Mouse (Mus musculus) thymus, adult 18-20 months (tissue): ENCODE measurements around the gene Dcaf7.
"Not testable (repeated sequence)": the region's sequence is repeated elsewhere in the genome, so short reads cannot be mapped to it uniquely, and the experiment has no call there.

Source experiments
- DNase-seq, 2 experiments: peaks; one replicate each; pipeline ENCODE4 v3.0.0; 2022; ENCODE audit warnings: mixed read lengths in 2 of 2

The Dcaf7 gene

DNA sequence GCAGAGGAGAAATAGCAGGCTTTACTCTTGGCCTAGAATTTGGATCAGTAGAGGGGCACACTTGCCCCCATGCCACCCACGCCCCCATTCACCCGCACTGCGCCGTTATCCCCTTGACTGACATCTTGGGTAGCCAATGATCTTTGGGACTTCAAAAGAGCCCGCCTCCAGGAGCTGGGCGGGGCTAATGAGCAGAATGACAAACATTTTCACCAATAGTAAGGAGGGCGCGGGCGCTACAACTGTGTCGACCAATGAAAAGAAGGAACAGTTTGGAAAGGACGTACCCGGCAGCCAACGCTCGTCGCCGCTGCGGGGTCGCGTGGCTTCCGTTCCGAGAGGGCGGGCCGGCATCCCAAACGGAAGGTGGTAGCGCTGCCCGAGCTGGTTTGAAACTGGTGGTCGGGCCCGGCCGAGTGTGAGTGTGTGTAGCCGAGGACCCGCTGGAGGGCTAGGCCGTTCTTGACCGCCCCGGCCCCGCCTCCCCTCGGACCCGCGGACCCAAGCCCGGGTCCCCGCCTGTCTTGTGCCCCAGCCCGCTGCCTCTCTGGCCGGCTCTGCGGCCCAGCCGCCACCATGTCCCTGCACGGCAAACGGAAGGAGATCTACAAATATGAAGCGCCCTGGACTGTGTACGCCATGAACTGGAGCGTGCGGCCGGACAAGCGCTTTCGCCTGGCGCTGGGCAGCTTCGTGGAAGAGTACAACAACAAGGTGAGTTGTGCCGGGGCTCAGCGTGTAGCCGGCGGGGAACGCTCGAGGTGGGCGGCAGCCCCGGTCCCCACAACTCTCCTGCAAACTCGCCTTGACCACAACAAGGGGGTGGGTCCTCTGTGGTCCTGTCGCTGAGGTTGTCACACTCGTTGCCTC lies at the start of gene Dcaf7:
Dcaf7 (plus strand) TSS at position 325 of the 870 bp plus-strand sequence.
- peak; percentile 94 to 97 for DNase-seq

DNA sequence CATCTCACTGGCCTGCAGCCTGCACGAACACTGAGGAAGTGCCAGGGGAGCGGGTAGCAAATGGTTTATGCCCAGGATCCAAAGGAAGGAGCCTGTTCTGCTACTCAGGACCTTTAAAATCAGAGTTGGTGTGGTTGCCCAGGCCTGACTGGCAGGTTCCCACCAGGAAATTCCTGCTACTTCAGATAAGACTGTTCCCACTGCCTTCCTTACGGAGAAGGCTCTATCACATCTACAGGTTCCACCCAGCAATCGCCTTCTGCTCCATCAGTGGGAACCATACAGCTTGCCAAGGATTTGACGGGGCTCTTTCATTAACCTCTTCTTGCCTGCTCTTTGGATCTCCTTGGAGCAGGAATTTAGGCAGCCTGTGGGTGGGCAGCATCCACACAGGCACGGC lies 49.2 kb upstream of the Dcaf7 start:
- DNase-seq = no peak

DNA sequence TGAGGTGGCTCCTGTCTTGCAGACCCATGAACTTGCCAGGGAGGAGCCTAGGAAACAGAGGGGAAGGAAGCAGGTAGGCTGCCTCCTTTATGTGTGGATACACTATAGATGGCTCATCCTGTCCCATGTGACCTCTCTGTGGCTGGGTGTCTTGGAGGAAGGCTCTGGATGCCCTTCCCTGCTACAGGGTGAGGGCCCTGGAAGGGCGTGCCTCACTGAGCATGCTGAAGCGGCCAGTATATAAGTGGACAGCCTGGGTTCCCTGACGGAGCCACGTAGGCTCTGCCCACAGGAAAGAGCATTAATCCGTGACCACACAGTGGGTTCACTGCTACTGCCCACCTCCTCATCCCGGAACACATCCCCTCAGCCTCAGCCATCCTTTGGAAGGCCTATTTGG lies 47.2 kb upstream of the Dcaf7 start:
- no peak for DNase-seq

DNA sequence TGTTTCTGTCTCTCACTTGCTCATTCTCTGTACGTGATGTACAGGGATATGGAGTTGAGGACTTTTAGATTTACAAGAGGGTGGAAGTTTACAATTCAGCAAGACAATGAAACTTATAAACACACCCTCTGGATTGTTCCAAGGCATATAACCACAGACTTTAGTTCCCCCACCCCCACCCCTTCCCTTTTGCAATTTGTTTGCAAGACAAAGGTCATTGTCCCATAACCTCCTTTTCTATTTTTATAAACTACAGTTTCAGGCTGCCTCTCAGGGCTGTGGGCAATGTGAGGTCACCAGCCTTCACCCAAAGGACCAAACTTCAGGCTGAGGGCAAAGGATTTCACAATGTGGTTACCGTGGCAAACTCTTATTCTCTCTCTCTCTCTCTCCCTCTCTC lies 46.4 kb upstream of the Dcaf7 start:
- no peak for DNase-seq

DNA sequence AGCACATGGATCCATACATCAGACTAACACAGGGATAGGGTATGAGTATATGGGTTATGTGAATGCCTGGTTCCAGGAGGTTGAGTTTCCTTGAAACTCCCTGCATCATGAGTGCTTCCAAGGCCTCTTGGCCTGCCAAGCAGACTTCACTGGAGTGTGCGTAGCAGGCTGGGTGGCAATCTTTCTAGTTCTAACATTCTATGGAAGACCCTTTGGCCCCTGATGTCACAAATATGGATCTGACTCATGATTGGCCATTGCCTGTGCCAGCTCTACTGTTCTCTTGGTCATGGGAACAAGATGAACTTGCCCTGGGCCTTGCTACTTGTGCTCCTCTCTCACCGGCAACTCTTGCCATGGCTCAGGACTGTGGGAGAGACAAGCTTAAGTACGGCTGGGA lies 42.3 kb upstream of the Dcaf7 start, which contains the start of gene Ace3:
Ace3 (plus strand) TSS at position 301 of the 400 bp plus-strand sequence.
- no peak for DNase-seq

DNA sequence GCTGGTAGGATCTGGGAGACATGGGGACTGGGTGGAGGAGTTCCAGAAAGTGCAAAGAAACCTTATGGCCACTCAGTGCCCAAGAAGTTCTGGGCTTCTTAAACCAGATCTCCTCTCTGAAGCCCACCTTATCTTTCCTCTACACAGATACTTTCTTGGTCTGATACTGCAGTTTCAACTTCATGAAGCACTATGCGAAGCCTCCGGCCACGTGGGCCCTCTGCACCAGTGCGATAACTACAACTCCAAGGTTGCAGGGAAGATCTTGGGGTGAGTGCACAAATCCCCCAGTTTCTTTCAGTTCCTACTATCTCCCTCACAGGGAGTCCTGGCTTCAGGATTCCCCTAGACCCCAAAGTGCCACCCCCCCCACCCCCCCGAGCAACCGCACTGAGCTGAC lies 36.6 kb upstream of the Dcaf7 start:
- no peak for DNase-seq

DNA sequence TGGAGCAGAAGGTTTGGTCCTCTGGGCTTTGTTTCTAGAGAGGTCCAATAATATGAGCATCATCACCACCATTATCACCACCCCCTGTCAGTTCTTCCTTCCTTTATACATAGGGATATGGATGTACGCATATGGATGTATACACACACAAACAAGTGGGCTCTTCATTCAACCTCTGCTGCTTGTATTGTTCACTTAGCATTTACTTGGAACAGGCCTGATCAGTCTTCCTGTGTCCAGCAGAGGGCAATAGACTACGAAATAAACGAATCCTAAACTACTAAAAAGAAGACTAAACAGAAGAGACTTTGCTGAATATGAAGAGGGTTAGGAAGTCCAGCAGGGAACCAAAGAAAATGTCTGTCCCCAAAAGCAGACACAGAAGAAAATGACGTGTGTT lies 35.0 kb upstream of the Dcaf7 start:
- DNase-seq = no peak

DNA sequence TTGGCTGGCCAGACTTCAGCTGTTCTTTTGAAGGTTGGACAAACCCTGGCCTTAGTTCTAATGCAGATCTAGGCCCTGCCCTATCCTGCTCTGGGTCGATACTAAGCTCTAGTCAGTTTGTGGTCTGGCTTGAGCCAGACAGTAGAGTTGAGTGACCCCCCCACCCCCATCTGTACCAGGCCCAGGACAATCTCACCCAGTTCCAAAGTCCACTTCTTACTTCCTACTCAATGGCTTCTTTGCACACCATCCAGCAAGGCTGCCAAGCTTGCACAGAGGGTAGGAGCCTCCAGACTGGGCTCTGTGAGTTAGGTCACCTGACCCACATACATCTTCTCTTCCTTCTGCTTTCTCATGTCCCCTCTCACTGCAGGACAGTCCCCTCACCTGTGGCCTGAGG lies 32.1 kb upstream of the Dcaf7 start:
- DNase-seq = no peak

DNA sequence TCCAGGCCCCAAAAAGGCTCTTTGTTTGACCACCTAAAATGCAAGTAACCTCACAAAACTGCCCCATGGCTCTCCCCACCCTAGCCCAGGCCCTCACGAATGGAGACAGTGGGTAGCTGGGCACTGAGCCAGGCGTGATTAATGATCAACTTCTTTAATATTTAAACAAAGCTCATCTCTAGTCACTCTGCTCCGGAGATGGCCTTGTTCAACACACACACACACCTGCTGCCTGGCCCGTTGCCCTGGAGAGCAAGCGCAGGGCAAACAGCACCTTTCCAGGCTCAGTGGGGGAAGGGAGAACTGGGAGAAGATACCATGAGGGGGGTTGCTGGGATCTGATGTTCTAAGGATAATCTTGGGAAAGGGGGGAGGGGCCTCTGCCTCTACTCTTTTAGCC lies 30.7 kb upstream of the Dcaf7 start:
- no peak for DNase-seq

DNA sequence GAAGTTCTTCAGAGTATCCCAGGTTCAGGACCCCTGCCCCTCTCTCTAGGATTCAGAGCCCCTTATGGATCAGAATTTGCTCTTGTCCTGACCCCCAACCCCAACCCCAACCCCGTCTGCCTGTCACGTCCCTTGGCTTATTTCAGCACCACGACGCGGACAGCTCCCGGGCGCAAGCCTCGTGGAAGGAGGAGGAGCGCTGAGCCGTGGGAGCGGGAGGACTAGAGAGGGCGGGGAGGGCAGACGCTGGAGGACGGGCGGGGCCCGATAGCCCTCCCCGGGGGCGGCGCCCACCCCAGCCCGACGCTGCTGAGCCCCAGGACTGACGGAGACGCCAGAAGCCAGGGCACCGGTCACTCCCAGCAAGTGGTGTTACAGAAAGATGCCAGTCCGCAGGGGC lies 28.9 kb upstream of the Dcaf7 start, which contains the start of gene Kcnh6:
Kcnh6 (plus strand) TSS at position 304 of the 400 bp plus-strand sequence.
- peak; percentile 39 to 44 for DNase-seq

DNA sequence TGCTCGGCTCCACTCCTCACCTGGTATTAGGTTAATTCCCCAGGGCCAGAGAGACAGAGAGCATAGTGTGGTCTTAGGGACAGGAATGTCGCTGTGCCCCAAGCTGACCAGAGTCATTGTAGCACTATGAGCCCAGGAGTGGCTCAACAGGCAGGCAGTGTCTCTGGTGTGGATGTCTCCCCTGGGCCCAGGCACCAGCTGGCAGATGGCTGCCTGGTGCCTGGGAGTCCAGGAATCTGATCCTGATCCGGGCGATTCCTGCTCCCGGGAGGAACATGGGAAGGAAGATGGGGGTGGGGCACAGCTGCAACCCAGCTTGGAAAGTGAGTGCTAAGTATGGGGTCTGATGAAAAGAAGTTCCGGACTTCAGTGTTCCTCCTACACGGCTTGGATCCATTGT lies 24.0 kb upstream of the Dcaf7 start:
- DNase-seq = no peak

DNA sequence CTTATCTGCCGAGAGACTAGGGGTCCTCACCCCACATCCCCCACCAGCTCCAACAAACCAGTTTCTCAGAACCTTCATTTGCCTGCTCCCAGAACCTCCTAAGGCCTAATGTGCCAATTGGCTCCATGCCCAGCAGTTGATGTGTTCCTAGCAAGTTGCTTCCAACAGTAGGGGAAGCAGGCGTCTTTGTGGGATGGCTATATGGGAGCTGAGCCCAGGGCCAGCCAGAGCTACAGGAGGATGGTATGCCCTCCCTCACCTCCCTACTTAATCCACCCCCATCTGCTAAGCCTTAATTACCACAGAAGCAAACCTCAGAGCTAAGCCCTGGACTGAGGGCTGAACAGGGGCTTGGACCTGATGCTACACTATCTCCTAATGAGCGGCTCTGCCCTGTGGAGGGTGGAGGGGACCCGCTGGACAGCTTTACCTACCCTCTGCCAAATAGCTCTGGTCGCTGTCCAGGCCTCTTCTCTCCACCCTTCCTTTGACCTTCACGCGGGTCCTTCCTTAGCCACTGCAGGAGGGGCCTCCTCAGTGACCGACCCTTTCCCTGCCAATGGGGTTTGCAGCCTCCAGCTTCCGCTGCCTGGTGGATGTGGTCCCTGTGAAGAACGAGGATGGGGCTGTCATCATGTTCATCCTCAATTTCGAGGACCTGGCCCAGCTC lies 23.0 kb upstream of the Dcaf7 start:
- no peak for DNase-seq

DNA sequence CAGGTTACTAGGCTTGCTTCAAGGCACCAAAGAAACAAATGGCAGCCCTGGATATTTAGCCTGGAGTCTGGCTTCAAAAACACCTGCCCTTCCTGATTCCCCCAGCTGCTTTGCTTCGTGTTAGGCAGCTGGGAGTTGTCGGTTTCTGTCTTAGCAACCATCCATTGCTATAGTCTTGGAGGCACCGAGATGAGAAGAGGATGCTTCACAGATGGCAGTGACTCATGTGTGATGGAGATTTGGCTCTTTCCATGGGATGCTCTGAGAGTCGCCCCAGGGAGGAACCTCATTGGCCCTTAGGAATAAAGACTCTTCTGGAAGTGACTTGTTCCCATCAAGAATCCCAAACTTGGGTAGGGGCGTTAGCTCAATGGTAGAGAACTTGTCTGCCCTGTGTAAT lies 20.2 kb upstream of the Dcaf7 start:
- DNase-seq = no peak

DNA sequence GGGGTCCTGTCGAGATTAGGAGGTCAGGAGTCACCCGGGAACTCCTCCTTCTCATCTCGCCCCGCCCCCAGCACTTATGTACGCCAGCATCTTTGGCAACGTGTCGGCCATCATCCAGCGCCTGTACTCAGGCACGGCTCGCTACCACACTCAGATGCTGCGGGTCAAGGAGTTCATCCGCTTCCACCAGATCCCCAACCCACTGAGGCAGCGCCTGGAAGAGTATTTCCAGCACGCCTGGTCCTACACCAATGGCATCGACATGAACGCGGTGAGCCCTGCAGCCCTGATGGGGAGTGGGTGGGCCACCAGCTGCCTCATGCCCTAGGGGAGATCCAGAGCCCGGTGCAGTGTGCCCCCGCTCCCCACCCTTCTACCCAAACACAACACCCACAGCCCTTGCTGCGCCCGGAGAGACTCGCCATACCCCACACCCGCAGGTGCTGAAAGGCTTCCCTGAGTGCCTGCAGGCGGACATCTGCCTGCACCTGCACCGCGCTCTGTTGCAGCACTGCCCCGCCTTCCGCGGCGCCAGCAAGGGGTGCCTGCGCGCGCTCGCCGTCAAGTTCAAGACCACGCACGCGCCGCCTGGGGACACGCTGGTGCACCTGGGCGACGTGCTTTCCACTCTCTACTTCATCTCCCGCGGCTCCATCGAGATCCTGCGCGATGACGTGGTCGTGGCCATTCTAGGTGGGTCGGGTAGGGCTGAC lies 16.5 kb upstream of the Dcaf7 start:
- DNase-seq = peak; percentile 51 to 58

DNA sequence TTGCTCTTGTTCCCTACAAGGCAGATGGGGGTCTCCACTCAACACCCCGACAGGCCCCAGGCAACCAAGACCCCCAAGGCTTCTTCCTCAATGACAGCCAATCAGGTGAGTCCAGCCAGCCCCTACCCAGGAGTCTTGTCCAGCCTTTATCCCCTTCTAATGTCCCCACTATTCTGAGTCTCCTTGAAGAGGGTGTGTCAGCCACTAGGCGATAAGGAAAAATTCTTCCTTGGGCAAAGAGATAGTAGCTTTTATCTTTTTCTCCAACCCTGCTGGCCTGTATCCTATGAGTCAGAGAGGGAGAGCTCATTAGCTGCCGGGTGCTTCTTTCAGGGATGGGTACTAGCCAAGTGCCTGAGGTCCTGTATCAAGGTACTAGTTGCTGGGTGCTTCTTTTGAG lies 10.9 kb upstream of the Dcaf7 start:
- no peak for DNase-seq

DNA sequence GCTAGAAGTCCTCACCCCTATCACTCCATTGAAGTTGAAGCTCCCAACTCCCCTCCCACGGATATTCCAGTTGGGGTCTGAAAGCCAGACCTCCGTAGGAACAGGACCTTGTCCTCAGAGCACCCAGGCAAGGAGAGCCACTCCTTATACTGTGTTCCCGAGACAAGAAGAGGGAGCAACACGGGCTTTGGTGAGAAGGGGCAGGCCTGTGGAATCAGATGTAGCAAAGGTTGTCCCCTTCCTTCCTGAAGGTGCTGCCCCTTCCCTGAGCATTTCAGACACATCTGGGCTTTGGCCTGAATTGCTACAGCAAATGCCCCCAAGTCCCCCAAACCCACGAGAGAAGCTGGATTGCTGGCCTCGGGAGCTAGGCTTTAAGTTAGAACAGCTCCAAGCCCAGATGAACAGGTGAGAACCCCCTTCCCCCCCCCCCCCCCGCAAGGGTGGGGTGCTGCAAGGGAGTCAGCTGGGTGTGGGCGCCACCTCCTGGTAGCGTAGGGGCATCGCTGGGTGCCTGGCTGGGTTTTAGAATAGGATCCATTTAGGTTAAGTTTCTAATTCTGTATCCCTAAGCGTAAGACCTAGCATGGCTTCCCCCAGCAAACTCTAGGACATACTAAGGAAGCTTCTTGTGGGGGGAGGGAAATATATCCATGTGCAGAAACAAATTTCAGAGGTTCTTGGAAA lies 10.1 kb upstream of the Dcaf7 start:
- peak; percentile 49 to 53 for DNase-seq

DNA sequence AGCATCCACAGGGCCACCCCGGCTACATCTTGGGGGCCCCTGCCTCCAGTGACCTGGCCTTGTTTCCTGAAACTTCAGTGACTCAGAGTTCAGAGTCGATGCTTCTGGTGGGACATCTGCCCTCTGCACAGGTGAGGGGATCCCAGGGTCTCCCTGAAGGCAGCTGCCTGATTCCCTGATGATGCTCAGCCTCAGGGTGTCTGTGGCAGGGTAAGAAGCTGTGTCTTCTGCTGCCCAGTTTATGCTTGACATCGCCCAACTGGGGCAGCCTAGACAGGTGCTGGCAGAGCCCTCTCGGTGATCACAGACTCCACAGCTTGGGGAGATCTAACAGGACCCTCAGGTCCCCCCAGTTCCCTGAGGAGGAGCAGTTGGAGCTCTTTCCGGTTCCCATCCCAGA lies 9.1 kb upstream of the Dcaf7 start:
- DNase-seq = no peak

DNA sequence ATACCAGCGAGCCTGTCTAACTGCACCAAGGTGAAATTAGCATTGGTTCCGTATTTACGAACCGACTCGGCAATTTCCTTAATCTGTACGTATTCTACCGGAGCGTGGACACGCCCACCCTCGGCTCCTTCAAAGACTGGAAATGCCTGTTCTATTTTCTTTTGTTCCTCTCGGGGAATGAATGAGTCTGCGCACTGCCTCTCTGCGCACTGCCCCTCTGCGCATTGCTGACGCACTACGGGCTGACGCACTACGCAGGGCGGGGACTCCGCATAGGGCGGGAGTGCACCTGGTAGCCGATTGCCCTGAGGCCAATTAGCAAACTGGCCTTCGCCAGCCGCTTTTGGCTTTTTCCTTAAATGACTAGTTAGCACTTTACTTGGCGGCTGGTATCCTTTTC lies 4.6 kb upstream of the Dcaf7 start:
- DNase-seq = not testable (repeated sequence)

DNA sequence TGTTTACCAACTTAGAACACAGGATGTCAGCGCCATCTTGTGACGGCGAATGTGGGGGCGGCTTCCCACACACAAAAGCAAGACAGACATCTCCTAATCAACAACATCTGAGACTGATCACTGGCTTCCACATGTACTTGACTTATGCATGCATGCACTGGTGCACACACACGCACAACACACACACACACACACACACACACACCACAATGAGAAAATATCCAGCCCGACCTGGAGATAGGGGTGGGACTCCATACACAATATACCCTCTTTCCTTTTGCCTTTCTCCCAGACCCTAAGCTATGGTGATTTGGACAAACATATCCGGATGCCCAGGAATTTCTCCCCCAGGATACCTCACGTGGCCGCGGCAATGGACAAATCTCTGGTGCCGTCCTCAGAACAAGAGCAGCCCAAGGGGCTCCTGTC lies 3.2 kb upstream of the Dcaf7 start:
- peak in 1 of 2 experiments; percentile 58 for DNase-seq

DNA sequence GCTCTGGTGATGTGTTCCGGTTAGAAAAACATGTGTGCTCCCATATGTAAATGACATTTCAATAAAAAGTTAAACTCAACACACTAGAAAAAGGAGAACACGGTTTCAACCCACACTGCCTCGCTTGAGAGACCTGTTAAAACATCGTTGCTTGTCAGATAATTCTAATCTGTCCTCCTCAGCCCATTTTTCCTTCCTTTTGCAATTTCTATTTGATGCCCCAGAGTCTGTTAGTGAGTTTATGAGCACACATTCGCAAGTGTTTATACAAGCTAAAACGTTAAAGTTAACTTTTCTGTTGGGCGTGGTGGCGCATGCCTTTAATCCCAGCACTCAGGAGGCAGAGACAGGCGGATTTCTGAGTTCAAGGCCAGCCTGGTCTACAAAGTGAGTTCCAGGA lies 1.7 kb upstream of the Dcaf7 start:
- DNase-seq = no peak

DNA sequence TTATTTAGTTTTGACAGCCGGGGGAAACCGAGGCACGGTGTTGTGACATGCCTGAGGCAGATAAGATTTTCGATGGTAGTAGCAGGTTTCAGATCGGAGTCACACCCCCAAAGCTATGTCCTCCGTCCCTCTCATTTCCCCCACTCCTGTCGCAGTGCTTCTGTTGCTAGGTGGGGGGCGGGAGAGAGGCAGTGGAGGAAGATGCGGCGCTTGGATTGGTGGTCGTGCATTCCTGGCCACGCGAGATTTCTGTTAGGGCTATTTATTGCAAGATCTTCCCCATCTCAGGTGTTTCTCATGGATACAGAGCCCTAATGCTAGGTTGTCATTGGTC lies 713 bp downstream of the Dcaf7 start:
- peak in 1 of 2 experiments; percentile 37 for DNase-seq

DNA sequence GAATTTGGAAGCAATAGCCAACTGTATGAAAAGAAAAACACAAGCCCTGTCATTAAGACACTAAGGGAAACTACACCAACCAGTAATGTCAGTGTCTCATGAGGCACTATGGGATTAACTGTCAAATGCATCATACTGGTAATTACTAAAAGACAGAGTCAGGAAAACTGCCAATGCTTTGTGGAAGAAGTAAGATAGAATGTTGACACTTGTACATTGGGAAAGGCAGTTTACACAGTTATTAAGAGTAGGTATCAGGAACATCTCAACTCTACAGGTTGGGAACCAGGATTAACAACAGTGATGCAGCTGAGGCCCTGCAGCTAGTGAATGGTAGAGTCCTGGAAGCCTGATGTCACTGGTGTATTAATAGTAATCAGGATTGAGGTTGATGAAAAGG lies 7.7 kb downstream of the Dcaf7 start:
- DNase-seq = no peak

DNA sequence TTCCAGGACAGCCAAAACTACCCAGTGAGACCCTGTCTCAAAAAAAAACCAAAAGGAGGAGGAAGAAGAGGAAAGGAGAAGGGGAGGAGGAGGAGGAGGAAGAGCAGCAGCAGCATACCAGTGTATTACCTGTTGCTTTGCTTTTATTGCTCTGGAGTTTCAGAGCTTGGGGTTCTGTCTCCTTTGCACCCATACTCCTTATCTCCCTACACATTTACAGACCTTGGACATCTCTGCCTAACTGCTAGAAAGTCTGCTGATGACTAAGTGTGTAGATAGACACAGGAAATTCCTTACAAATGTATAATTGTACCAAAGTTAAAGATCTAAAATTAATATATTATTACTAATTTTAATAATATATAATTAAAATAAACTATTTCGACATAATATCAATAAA lies 8.6 kb downstream of the Dcaf7 start:
- DNase-seq = no peak
